Mouse (Mus musculus): ENCODE data around the gene Cmya5.
"Not testable (repeated sequence)": the region's sequence is repeated elsewhere in the genome, so short reads cannot be mapped to it uniquely, and the experiment has no call there.

The Cmya5 gene

GRCm38 (mm10) chr13:93144336-93145167 lies at the start of gene Cmya5:
Cmya5 (minus strand) TSS chr13:93144724.
- peak; percentile 20 for DNase-seq (ENCODE audit: low read depth)

- DNase-seq (ENCODE audit: low read depth): no peak
Observed at GRCm38 (mm10) chr13:93192646-93193026, 48.1 kb upstream of the Cmya5 start.

- peak; percentile 96 for DNase-seq (ENCODE audit: low read depth)
Observed at GRCm38 (mm10) chr13:93191831-93192645, 47.5 kb upstream of the Cmya5 start, which contains the start of gene Tent2. Tent2 (minus strand) TSS chr13:93192385.

GRCm38 (mm10) chr13:93189416-93189815 lies 44.9 kb upstream of the Cmya5 start:
- DNase-seq (ENCODE audit: low read depth): no peak

GRCm38 (mm10) chr13:93188738-93189137 lies 44.2 kb upstream of the Cmya5 start:
- no peak for DNase-seq (ENCODE audit: low read depth)

GRCm38 (mm10) chr13:93187792-93188191 lies 43.3 kb upstream of the Cmya5 start:
- DNase-seq (ENCODE audit: low read depth): not testable (repeated sequence)

- DNase-seq (ENCODE audit: low read depth): no peak
Observed at GRCm38 (mm10) chr13:93180351-93180750, 35.8 kb upstream of the Cmya5 start.

GRCm38 (mm10) chr13:93179522-93179921 lies 35.0 kb upstream of the Cmya5 start:
- DNase-seq (ENCODE audit: low read depth): no peak

- no peak for DNase-seq (ENCODE audit: low read depth)
Observed at GRCm38 (mm10) chr13:93177571-93177970, 33.0 kb upstream of the Cmya5 start.

- no peak for DNase-seq (ENCODE audit: low read depth)
Observed at GRCm38 (mm10) chr13:93163303-93163702, 18.8 kb upstream of the Cmya5 start.

GRCm38 (mm10) chr13:93162456-93162855 lies 17.9 kb upstream of the Cmya5 start:
- DNase-seq (ENCODE audit: low read depth): peak; percentile 88

GRCm38 (mm10) chr13:93158261-93158660 lies 13.7 kb upstream of the Cmya5 start:
- no peak for DNase-seq (ENCODE audit: low read depth)

- no peak for DNase-seq (ENCODE audit: low read depth)
Observed at GRCm38 (mm10) chr13:93153280-93153679, 8.8 kb upstream of the Cmya5 start.

- DNase-seq (ENCODE audit: low read depth): no peak
Observed at GRCm38 (mm10) chr13:93143819-93144283, 673 bp downstream of the Cmya5 start.

GRCm38 (mm10) chr13:93141184-93141583 lies 3.3 kb downstream of the Cmya5 start:
- DNase-seq (ENCODE audit: low read depth): no peak

- DNase-seq (ENCODE audit: low read depth): peak; percentile 2
Observed at GRCm38 (mm10) chr13:93138059-93138458, 6.5 kb downstream of the Cmya5 start.

- no peak for DNase-seq (ENCODE audit: low read depth)
Observed at GRCm38 (mm10) chr13:93137098-93137497, 7.4 kb downstream of the Cmya5 start.

GRCm38 (mm10) chr13:93136251-93136650 lies 8.3 kb downstream of the Cmya5 start:
- DNase-seq (ENCODE audit: low read depth): no peak

- no peak for DNase-seq (ENCODE audit: low read depth)
Observed at GRCm38 (mm10) chr13:93135501-93135900, 9.0 kb downstream of the Cmya5 start.

- no peak for DNase-seq (ENCODE audit: low read depth)
Observed at GRCm38 (mm10) chr13:93130674-93131073, 13.8 kb downstream of the Cmya5 start.

GRCm38 (mm10) chr13:93128961-93129360 lies 15.6 kb downstream of the Cmya5 start:
- DNase-seq (ENCODE audit: low read depth): no peak

GRCm38 (mm10) chr13:93128111-93128860 lies 16.2 kb downstream of the Cmya5 start:
- DNase-seq (ENCODE audit: low read depth): no peak

Data from NIH3T3 (cell line).